Mouse (Mus musculus): ENCODE results near the gene Mettl7a3. TPM values are rescaled to one million over a fixed set of nuclear protein-coding genes. Genes with fewer than 3 reads are reported as not detected.
"Not testable (repeated sequence)": the region's sequence is repeated elsewhere in the genome, so short reads cannot be mapped to it uniquely, and the experiment has no call there.

The Mettl7a3 gene
- total RNA-seq, 2 experiments from 2014 or later: 0.37 to 0.48 TPM

DNA sequence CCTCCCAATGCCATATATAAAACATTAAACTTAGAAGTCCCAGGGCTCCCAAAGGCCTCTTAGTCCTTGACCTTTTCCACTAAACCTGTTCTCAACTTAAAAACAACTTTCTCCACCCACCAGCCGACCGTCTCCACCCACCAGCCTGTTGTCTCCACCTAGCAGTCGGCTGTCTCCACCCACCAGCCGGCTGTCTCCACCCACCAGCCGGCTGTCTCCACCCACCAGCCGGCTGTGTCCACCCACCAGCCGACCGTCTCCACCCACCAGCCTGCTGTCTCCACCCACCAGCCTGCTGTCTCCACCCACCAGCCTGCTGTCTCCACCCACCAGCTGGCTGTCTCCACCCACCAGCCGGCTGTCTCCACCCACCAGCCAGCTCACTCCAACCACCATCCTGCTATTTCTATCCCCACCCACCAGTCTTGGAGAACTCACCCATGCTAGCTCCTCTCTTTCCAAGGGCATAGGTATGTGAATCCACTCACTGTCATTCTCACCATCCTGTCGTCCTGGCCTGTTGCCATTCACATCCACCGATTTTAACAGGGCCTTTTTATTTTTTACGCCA is 10.6 kb upstream of the Mettl7a3 start:
- intact Hi-C loops (cut with DNase I): loop anchor here (5.0 kb wide), 1 partner anchor 297 kb away; no protein-coding TSS in a partner anchor
- peak in 1 of 2 experiments; percentile 67 for DNase-seq (ENCODE audit: low spot score in 2 of 2)

DNA sequence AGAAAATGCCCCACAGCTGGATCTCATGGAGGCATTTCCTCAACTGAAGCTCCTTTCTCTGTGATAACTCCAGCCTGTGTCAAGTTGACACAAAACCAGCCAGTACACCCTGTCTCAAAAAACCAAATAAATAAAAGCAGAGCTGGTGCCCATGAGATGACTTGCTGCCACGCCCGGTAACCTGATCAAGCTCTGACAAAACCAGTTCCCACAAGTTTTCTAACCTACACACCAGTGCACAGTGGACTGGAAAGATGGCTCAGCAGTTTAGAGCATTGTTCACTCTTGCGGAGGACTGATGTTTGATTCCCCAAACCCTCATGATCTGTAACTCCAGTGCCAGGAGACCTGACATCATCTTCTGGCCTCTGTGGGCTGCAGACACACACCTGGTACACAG is 9.5 kb upstream of the Mettl7a3 start:
- intact Hi-C loops (cut with DNase I): no loop called here
- no peak for DNase-seq (ENCODE audit: low spot score in 2 of 2)

DNA sequence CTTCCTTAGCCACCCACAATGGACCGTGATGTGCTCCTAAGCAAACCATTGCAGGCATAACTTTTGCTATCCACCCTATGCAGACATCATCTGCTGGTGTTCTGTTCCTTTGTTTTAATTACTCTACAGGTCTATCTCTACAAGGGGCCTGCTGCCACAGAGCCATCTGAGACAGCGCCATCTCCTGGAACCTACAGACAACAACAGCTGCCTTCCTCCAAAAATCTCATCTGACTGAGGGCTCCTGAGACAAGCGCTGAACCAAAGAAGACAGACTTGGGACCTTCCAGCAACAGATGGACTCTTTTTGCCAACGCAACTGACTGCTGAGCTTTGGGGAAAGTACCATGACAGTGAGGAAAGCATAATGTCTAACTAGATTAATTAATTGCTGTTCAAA is 6.6 kb upstream of the Mettl7a3 start:
- DNase-seq (ENCODE audit: low spot score in 2 of 2); intact Hi-C loops (cut with DNase I): not testable (repeated sequence)

GRCm38 (mm10) chr15:100329336-100329735 is 5.4 kb upstream of the Mettl7a3 start:
- intact Hi-C loops (cut with DNase I); DNase-seq (ENCODE audit: low spot score in 2 of 2): not testable (repeated sequence)

DNA sequence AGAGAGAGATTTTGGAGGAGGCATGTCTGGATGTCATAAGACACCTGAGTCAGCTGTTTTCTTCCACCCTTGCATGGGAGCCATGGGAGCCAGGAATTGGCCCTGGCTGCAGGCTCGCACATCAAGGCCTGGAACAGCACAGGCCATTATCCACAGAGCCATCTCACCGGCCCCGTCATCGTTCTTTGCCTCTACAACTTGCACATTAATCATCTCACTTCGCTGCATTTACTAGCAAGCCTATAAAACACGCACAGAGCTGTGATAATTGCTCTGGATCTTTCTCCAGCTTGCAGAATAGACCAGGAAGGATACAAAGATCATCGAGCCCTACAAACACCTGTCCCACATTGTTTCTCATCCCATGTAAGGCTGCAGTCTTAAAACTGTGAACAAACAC is 4.0 kb upstream of the Mettl7a3 start:
- intact Hi-C loops (cut with DNase I): loop anchor here (5.0 kb wide), 1 partner anchor 37 kb away; no protein-coding TSS in a partner anchor
- DNase-seq (ENCODE audit: low spot score in 2 of 2): no peak

- intact Hi-C loops (cut with DNase I): loop anchor here (5.0 kb wide), 1 partner anchor 35 kb away; no protein-coding TSS in a partner anchor
- not testable (repeated sequence) for DNase-seq (ENCODE audit: low spot score in 2 of 2)
Observed at GRCm38 (mm10) chr15:100332077-100332961, 2.4 kb upstream of the Mettl7a3 start.

GRCm38 (mm10) chr15:100337328-100337727 is 2.6 kb downstream of the Mettl7a3 start:
- DNase-seq (ENCODE audit: low spot score in 2 of 2); intact Hi-C loops (cut with DNase I): not testable (repeated sequence)

GRCm38 (mm10) chr15:100337847-100338246 is 3.1 kb downstream of the Mettl7a3 start:
- peak; percentile 26 to 39 for DNase-seq (ENCODE audit: low spot score in 2 of 2)
- intact Hi-C loops (cut with DNase I): loop anchor here (1.0 kb wide), 1 partner anchor 30 kb away; no protein-coding TSS in a partner anchor

- intact Hi-C loops (cut with DNase I); DNase-seq (ENCODE audit: low spot score in 2 of 2): not testable (repeated sequence)
Observed at GRCm38 (mm10) chr15:100341314-100341980, 6.7 kb downstream of the Mettl7a3 start.

DNA sequence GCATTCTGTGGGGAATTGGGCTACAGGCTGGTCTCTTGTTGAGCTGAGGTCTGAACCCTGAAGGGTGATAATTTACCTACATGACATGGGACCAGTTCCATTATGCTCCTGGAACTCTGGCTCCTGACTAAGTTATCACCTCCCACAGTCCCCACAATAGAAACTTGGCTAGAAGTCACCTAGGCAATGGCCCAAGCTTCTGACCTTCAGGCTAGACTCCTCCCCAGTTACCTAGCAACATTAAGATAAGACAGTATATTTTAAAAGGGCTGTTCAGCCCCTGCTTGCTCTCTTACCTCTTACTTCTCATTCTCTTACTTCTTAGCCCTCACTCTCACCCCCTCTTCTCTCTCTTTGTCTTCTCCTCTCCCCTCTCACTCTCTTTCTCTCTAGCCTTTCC is 10.8 kb downstream of the Mettl7a3 start:
- intact Hi-C loops (cut with DNase I): no loop called here
- DNase-seq (ENCODE audit: low spot score in 2 of 2): no peak

GRCm38 (mm10) chr15:100346761-100347160 is 12.0 kb downstream of the Mettl7a3 start:
- intact Hi-C loops (cut with DNase I): no loop called here
- no peak for DNase-seq (ENCODE audit: low spot score in 2 of 2)

DNA sequence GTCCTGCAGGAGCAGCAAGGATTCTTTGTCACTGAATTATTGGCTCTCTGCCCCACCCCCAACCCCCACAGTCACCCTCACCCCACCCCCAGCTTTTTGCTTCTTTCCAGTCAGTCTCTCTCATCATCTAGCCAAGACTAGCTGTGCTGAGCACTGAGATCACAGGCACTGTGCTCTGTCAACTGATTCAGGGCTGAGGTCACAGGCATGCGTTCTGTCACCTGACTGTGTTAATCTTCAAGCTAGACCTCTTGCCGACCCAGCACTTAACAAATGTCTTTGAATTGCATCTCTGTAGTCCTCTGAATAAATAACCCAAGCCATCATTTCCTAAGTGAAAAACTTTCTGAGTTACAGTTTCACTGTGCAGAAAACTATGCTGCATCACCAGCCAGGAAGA is 14.8 kb downstream of the Mettl7a3 start:
- DNase-seq (ENCODE audit: low spot score in 2 of 2): no peak
- intact Hi-C loops (cut with DNase I): no loop called here

DNA sequence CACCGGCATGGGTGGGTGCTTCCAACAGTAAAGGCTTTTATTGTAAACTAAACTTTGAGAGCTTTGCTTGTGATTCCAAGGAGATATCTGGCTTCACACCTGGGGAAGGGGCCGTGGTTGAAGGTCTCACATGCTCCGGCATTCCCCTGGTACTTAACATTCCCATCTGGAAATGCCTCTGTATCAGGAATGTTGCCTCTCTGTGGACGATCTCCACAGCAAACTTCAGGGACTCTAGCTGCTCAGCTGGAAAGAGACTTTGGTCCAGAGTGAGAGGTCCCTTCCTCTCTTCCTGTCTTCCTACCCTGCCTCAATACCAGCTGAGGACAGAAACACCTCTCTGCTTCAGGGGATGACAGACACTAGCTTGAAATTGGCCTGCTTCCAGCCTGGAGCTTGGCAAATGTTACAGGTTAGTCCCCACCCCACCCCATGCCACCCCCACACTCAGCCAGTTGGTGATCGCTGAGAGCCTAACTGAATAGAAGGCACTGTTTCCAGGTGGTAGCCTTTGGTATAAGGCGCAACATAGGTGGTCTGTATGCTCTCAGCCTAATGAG is 16.9 kb downstream of the Mettl7a3 start:
- DNase-seq (ENCODE audit: low spot score in 2 of 2): no peak
- intact Hi-C loops (cut with DNase I): no loop called here

DNA sequence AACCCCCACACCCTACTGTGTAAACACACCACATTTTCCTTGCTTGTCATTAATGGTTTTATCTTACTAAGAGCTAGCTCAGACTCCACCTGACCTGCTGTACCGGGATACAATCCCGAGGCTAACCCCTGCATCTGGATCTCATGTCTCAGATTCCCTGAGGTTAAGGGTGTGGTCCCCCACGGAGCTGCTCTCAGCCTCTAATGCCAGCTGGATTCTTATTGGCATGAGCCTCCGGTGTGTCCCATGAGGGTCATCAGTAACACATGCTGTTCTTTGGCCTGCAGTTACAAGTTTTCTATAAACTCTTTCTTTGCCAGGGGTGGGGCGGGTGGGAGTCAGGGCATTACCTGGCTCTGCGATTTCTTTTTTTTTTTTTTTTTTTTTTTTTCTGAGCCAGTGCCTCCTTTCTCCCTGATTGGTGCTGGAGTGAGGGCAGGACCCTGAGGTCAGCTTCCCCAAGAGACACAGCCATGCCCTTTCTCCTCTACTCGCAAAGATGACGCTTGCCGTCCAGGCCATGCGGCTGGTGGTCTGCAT is 18.1 kb downstream of the Mettl7a3 start, which contains the start of the genes Methig1 and Mettl7a2:
Methig1 (plus strand) TSS at position 439 of the 540 bp plus-strand sequence.
Mettl7a2 (plus strand) TSS at position 490 of the 540 bp plus-strand sequence.
- DNase-seq (ENCODE audit: low spot score in 2 of 2): no peak
- intact Hi-C loops (cut with DNase I): no loop called here

DNA sequence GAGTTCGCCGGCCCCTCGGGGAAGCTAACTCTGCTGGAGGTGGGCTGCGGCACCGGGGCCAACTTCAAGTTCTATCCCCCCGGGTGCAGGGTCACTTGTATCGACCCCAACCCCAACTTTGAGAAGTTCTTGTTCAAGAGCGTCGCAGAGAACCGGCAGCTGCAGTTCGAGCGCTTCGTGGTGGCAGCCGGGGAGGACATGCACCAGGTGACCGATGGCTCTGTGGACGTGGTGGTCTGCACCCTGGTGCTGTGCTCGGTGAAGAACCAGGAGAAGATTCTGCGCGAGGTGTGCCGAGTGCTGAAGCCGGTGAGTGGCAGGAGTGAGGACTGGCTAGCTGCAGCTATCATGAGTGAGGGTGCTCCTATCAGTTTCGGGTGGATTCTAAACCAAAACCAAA is 18.7 kb downstream of the Mettl7a3 start:
- DNase-seq (ENCODE audit: low spot score in 2 of 2); intact Hi-C loops (cut with DNase I): not testable (repeated sequence)

GRCm38 (mm10) chr15:100355876-100356275 is 21.1 kb downstream of the Mettl7a3 start:
- intact Hi-C loops (cut with DNase I): no loop called here
- DNase-seq (ENCODE audit: low spot score in 2 of 2): no peak

- intact Hi-C loops (cut with DNase I): no loop called here
- DNase-seq (ENCODE audit: low spot score in 2 of 2): no peak
Observed at GRCm38 (mm10) chr15:100364242-100364641, 29.5 kb downstream of the Mettl7a3 start, which contains the start of gene Higd1c. Gene Higd1c (plus strand): TSS chr15:100364542.

DNA sequence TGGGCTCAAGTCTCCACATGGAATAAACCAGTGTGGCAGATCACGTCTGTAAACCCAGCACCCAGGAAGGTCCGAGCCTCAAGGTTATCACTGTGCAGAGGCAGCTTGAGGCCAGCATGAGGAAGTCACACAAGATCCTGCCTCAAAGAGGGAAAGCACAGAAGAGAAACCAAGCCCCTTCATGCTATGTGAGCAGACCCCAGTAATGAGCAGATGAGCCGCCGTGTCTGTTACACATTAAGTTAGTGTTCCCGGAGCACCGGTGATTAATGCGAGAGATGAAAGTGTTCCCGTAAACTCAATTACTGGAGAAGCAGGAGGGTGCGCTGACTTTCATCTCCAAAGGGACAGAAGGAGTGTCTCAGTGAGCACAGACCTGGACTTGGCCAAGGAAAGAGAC is 31.2 kb downstream of the Mettl7a3 start:
- DNase-seq (ENCODE audit: low spot score in 2 of 2): not testable (repeated sequence)
- intact Hi-C loops (cut with DNase I): loop anchor here (5.0 kb wide), 1 partner anchor 34 kb away; the partner anchor contains the start of gene Mettl7a3

DNA sequence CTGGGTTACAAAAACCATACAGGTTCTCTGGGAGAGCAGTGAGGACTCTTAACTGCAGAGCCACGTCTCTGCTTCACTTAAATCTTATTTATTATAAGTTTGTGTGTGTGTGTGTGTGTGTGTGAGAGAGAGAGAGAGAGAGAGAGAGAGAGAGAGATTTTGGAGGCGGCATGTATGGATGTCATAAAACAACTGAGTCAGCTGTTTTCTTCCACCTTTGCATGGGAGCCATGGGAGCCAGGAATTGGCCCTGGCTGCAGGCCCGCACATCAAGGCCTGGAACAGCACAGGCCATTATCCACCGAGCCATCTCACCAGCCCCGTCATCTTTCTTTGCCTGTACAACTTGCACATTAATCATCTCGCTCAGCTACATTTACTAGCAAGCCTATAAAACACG is 32.4 kb downstream of the Mettl7a3 start:
- intact Hi-C loops (cut with DNase I): loop anchor here (5.0 kb wide), 1 partner anchor 35 kb away; the partner anchor contains the start of gene Mettl7a3

More for the DNA sequence above, 32.4 kb downstream of the Mettl7a3 start:
- DNase-seq (ENCODE audit: low spot score in 2 of 2): no peak
